In the genomic region with DNA sequence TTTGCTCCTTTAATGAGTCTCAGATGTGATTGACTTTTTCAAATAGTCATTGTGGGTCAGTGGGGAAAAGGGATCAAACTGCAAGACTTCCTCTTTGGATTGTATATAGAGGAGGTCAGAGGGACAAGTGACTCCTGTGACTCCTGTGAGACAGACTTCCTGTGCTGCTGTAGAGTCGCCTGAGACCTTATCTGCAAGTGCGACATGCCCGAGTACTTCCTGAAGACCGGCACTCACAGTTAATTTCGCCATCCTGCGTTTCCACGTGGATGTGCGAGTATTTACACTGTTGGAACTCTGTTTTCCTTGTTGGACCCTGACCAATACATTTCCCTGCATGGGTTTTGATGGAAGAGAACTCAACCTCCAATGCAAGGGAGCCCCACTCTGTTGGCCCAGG, we compare ENCODE assay signal across 22 mouse cellular contexts. TPM values are rescaled to one million over a fixed set of nuclear protein-coding genes. Genes with fewer than 3 reads are reported as not detected.
DNase-seq lines count a peak whose midpoint lies in the region; ATAC-seq and TF ChIP-seq lines count a peak whose summit lies in the region.
"Had no signal": no experiment of that assay in that cellular context is flagged by ENCODE, and none has a peak within 500 bp of the region (broad histone marks: within the 10 kb centered on the region; RNA-seq: fewer than 3 reads in every experiment).

No protein-coding gene starts in this region.

- no peak overlapping the region for H3K4me2 ChIP-seq in heart, postnatal 0 days (ENCODE audit: low read depth, low read length)
- H3K4me2 ChIP-seq in lung, embryonic 15.5 days = no peak overlapping the region
- H3K4me2 ChIP-seq in hindbrain, embryonic 11.5 days (replicated peaks; ENCODE audit: low read depth, low read length) = no peak overlapping the region
- H3K4me2 ChIP-seq: embryonic facial prominence, embryonic 15.5 days; forebrain, embryonic 12.5 days; kidney, embryonic 15.5 days; limb, embryonic 12.5 days had no signal

- no peaks in the 10 kb centered on the region for H3K9me3 ChIP-seq in heart, postnatal 0 days (replicated peaks; ENCODE audit: control insufficient read depth, low read length)
- H3K9me3 ChIP-seq in lung, embryonic 15.5 days = no peaks in the 10 kb centered on the region
- no peaks in the 10 kb centered on the region for H3K9me3 ChIP-seq in hindbrain, embryonic 11.5 days (ENCODE audit: control insufficient read depth, low read length)
- H3K9me3 ChIP-seq: embryonic facial prominence, embryonic 15.5 days; forebrain, embryonic 12.5 days; heart, embryonic 10.5 days; kidney, embryonic 15.5 days; limb, embryonic 12.5 days had no signal

- intact Hi-C loops in heart, postnatal 25 days (cut with DNase I) = no loop called here

- no peak; the same call in 1 of the 2 replicates for ATAC-seq in heart, postnatal 0 days (ENCODE audit: insufficient read depth, low read depth)
- ATAC-seq in lung, embryonic 15.5 days (ENCODE audit: borderline replicate concordance, extremely low read depth, low FRiP score, low TSS enrichment) = peak; percentile 67; the same call in 1 of the 2 replicates
- peak; percentile 63; the same call in 1 of the 2 replicates for ATAC-seq in megakaryocyte, adult 5-6 weeks (ENCODE audit: poor library complexity, severe bottlenecking)
- no peak for ATAC-seq in hindbrain, embryonic 11.5 days (ENCODE audit: low FRiP score)
- ATAC-seq: activated CD4-positive, CD25-positive, alpha-beta regulatory T cell, adult 4 months; Patski had no signal

- H3K27ac ChIP-seq in heart, postnatal 0 days (ENCODE audit: low read depth) = no peak overlapping the region
- no peak overlapping the region for H3K27ac ChIP-seq in lung, embryonic 15.5 days
- no peak overlapping the region for H3K27ac ChIP-seq in hindbrain, embryonic 11.5 days (ENCODE audit: low read depth, low read length)
- H3K27ac ChIP-seq: embryonic facial prominence, embryonic 15.5 days; forebrain, embryonic 12.5 days; heart, embryonic 10.5 days; kidney, embryonic 15.5 days; layer of hippocampus, adult 2 months; limb, embryonic 12.5 days; macrophage had no signal

- TF ChIP-seq EP300 in heart, postnatal 0 days (IDR thresholded peaks at IDR 0.05; ENCODE audit: low read depth) = peak; percentile 53; the same call in 1 of the 2 replicates

- TF ChIP-seq CTCF in heart, postnatal 0 days (IDR thresholded peaks at IDR 0.05; ENCODE audit: low read depth) = no peak

- H3K4me3 ChIP-seq in heart, postnatal 0 days (ENCODE audit: low read depth, low read length) = no peak overlapping the region
- H3K4me3 ChIP-seq in lung, embryonic 15.5 days = no peak overlapping the region
- H3K4me3 ChIP-seq in hindbrain, embryonic 11.5 days (ENCODE audit: low read depth, low read length) = no peak overlapping the region
- H3K4me3 ChIP-seq: embryonic facial prominence, embryonic 15.5 days; forebrain, embryonic 12.5 days; heart, embryonic 10.5 days; kidney, embryonic 15.5 days; layer of hippocampus, adult 2 months; limb, embryonic 12.5 days had no signal

- 53% methylated on average over 8 of the region's 8 CpGs for WGBS in heart, postnatal 0 days
- WGBS in lung, embryonic 15.5 days = 43% methylated on average over 8 of the region's 8 CpGs
- 72% methylated on average over 8 of the region's 8 CpGs for WGBS in hindbrain, embryonic 11.5 days

- peak; percentile 51 for DNase-seq in heart, postnatal 0 days (ENCODE audit: low spot score)
- DNase-seq in heart, postnatal 25 days (ENCODE audit: low spot score) = no peak
- DNase-seq in c-Kit-positive CD71-negative TER-119-negative erythroid progenitor cells, embryonic 14.5 days (ENCODE audit: low read depth) = peak; percentile 25
- DNase-seq in hindbrain, embryonic 11.5 days (ENCODE audit: low spot score) = no peak
- DNase-seq in kidney, postnatal 4 days = no peak
- DNase-seq in layer of hippocampus, adult 8-10 months (ENCODE audit: low spot score in 2 of 2) = no peak
- DNase-seq: B cell, adult 2 months; cerebellum, adult 9-10 months; embryo, embryonic 11 days; gastrocnemius, postnatal 10 days; heart, postnatal 4 days had no signal

- peaks cover 36% of the 10 kb centered on the region for H3K27me3 ChIP-seq in heart, postnatal 0 days (ENCODE audit: control insufficient read depth, insufficient read depth, low read length)
- H3K27me3 ChIP-seq in lung, embryonic 15.5 days = peaks cover 23% of the 10 kb centered on the region
- H3K27me3 ChIP-seq in hindbrain, embryonic 11.5 days (ENCODE audit: control insufficient read depth, insufficient read depth, low read length) = peaks cover 13% of the 10 kb centered on the region
- H3K27me3 ChIP-seq: Patski had no signal

- H3K9ac ChIP-seq in heart, postnatal 0 days (replicated peaks; ENCODE audit: low read depth, low read length) = no peak overlapping the region
- no peak overlapping the region for H3K9ac ChIP-seq in lung, embryonic 15.5 days
- no peak overlapping the region for H3K9ac ChIP-seq in hindbrain, embryonic 11.5 days (ENCODE audit: low read depth, low read length)
- H3K9ac ChIP-seq: embryonic facial prominence, embryonic 15.5 days; forebrain, embryonic 12.5 days; kidney, embryonic 15.5 days; limb, embryonic 12.5 days had no signal

- H3K36me3 ChIP-seq in heart, postnatal 0 days (replicated peaks; ENCODE audit: control insufficient read depth, insufficient read depth, low read length) = no peaks in the 10 kb centered on the region
- no peaks in the 10 kb centered on the region for H3K36me3 ChIP-seq in lung, embryonic 15.5 days
- H3K36me3 ChIP-seq in hindbrain, embryonic 11.5 days (ENCODE audit: control insufficient read depth, insufficient read depth, low read length) = no peaks in the 10 kb centered on the region
- H3K36me3 ChIP-seq: embryonic facial prominence, embryonic 15.5 days; forebrain, embryonic 12.5 days; heart, embryonic 10.5 days; kidney, embryonic 15.5 days; limb, embryonic 12.5 days had no signal

- H3K4me1 ChIP-seq in heart, postnatal 0 days (ENCODE audit: control insufficient read depth, insufficient read depth) = no peaks in the 10 kb centered on the region
- H3K4me1 ChIP-seq in lung, embryonic 15.5 days = no peaks in the 10 kb centered on the region
- no peaks in the 10 kb centered on the region for H3K4me1 ChIP-seq in hindbrain, embryonic 11.5 days (replicated peaks; ENCODE audit: control insufficient read depth, insufficient read depth, low read length)

RNA-seq across cellular contexts. Expression of gene Fbrsl1, which starts 30.9 kb away (rescaled TPM):
- 19.2 and 37.0 TPM in 2 replicates for total RNA-seq in heart, postnatal 0 days (2014; rRNA removed; ENCODE audit: low replicate concordance)
- polyA plus RNA-seq in heart, postnatal 0 days (2015; fragmentation: Nextera tagmentation; extraction: Ambion mirVana) = 6.8 and 7.6 TPM in 2 replicates
- total RNA-seq in heart, postnatal 25 days (2021) = 10 to 100 TPM; 43.1 to 48.6 TPM
- 10.6 and 12.7 TPM in 2 replicates for polyA plus RNA-seq in lung, embryonic 15.5 days (2015; fragmentation: Nextera tagmentation; extraction: Ambion mirVana)
- total RNA-seq in megakaryocyte, adult 5-6 weeks (2015) = 25.6 and 32.8 TPM in 2 replicates
- total RNA-seq in megakaryocyte, adult 5-6 weeks (2017) = 12.3 and 26.0 TPM in 2 replicates
- polyA plus RNA-seq in hindbrain, embryonic 11.5 days (2014; fragmentation: Nextera tagmentation; extraction: Ambion mirVana) = 15.8 and 17.5 TPM in 2 replicates
- total RNA-seq in layer of hippocampus, adult 8-10 months (2022) = 10 to 100 TPM; 64.9 to 81.4 (median 71.7) TPM

Comparison
In these comparisons a context has a peak if more than half of its experiments do, and no peak if none do; other contexts are left out.
1. DNase-seq: peak in heart, postnatal 0 days (single experiment) and c-Kit-positive CD71-negative TER-119-negative erythroid progenitor cells, embryonic 14.5 days (single experiment); none in heart, postnatal 25 days (single experiment), hindbrain, embryonic 11.5 days (single experiment), kidney, postnatal 4 days (0 of 2) and layer of hippocampus, adult 8-10 months (0 of 2).
2. ATAC-seq: peak in lung, embryonic 15.5 days (single experiment) and megakaryocyte, adult 5-6 weeks (single experiment); none in heart, postnatal 0 days (single experiment) and hindbrain, embryonic 11.5 days (single experiment).